Mouse (Mus musculus) liver, adult 2 months (tissue): Measurements from ENCODE around the gene Fdx1l. TPM values are rescaled to one million over a fixed set of nuclear protein-coding genes. Genes with fewer than 3 reads are reported as not detected.

ENCODE experiments used
- DNase-seq: peaks from one replicate; pipeline ENCODE4 v3.0.0-alpha.2; 2011; ENCODE audit warnings: low read depth, low spot score; ENCODE audit errors: extremely low read depth
- H3K27ac ChIP-seq: fragments of 200-500 bp; replicated peaks from 2 replicates; pipeline ENCODE4 v1.5.1; 2012; ENCODE audit warnings: low read depth, mild to moderate bottlenecking, control low read depth, inconsistent platforms, low read length; ENCODE audit not compliant: insufficient read depth
- H3K27me3 ChIP-seq: fragments of 200-500 bp; 2 replicates; pipeline ENCODE4 v1.6.1; 2012; ENCODE audit warnings: mild to moderate bottlenecking, moderate library complexity, low read length, inconsistent platforms; ENCODE audit not compliant: control insufficient read depth, insufficient read depth
- H3K36me3 ChIP-seq: fragments of 200-500 bp; 2 replicates; pipeline ENCODE4 v1.6.1; 2012; ENCODE audit warnings: low read length, inconsistent platforms; ENCODE audit not compliant: control insufficient read depth, insufficient read depth
- H3K4me1 ChIP-seq: fragments of 200-500 bp; 2 replicates; pipeline ENCODE4 v1.6.1; 2011; ENCODE audit warnings: low read length; ENCODE audit not compliant: control insufficient read depth, insufficient read depth
- H3K4me3 ChIP-seq: fragments of 200-500 bp; 2 replicates; pipeline ENCODE4 v1.5.1; 2011; ENCODE audit warnings: low read depth, mild to moderate bottlenecking, control low read depth, low read length, moderate library complexity; ENCODE audit not compliant: insufficient read depth
- H3K79me2 ChIP-seq: fragments of 200-500 bp; 2 replicates; pipeline ENCODE4 v1.6.1; 2012; ENCODE audit warnings: inconsistent platforms, mild to moderate bottlenecking, low read length, moderate library complexity; ENCODE audit not compliant: control insufficient read depth, insufficient read depth
- H3K9ac ChIP-seq: fragments of 200-500 bp; 2 replicates; pipeline ENCODE4 v1.6.1; 2012; ENCODE audit warnings: low read depth, mild to moderate bottlenecking, control low read depth, inconsistent platforms, low read length
- CTCF ChIP-seq: fragments of 200-500 bp; IDR thresholded peaks from 2 replicates; pipeline ENCODE4 v1.5.1; 2011; ENCODE audit warnings: low read depth, low read length, control low read depth
- POLR2A ChIP-seq: fragments of 200-500 bp; IDR thresholded peaks from 2 replicates; pipeline ENCODE4 v1.6.1; 2011; ENCODE audit warnings: low read length, control low read depth; ENCODE audit not compliant: insufficient read depth; ENCODE audit errors: extremely low read depth
- WGBS: fragments of 180-500 bp; shearing (Covaris S2); methylation state at CpG from one replicate; pipeline ENCODE4 v1.1.7; 2018; 5-methylcytosine and 5-hydroxymethylcytosine counted together
- polyA plus RNA-seq: library from polyadenylated mRNA; depleted of rRNA; stranded (reverse); fragments of >200 nt; gene quantifications from 2 replicates; pipeline ENCODE4 v1.2.3, GENCODE M21; 2012
- total RNA-seq: library from RNA; depleted of rRNA; stranded (reverse); fragments of >200 nt; gene quantifications from 2 replicates; pipeline ENCODE4 v1.2.3, GENCODE M21; 2014

Fdx1l gene
- total and polyA plus RNA-seq, 2 experiments: 30.6 to 45.3 TPM

GRCm38 (mm10) chr9:21039779-21040178 lies 33.6 kb downstream of the Fdx1l start:
- H3K27ac ChIP-seq: no peak overlapping the region
- no peak overlapping the region for H3K4me3 ChIP-seq
- H3K36me3 ChIP-seq: no peaks in the 10 kb centered on the region
- H3K79me2 ChIP-seq: no peaks in the 10 kb centered on the region
- no peak for DNase-seq
- no peak for TF ChIP-seq CTCF
- no peak for TF ChIP-seq POLR2A
- no peak overlapping the region for H3K9ac ChIP-seq
- 78% methylated on average over 3 of the region's 3 CpGs for WGBS
- H3K27me3 ChIP-seq: peaks cover 28% of the 10 kb centered on the region
- peaks cover 5% of the 10 kb centered on the region; the same call in 1 of the 2 replicates for H3K4me1 ChIP-seq

GRCm38 (mm10) chr9:21037481-21037891 lies 35.9 kb downstream of the Fdx1l start:
- Histone ChIP-seq H3K4me1 (peaks cover 9% of the 10 kb centered on the region; the same call in 1 of the 2 replicates), H3K27me3 (peaks cover 30% of the 10 kb centered on the region), H3K36me3 (no peaks in the 10 kb centered on the region), H3K4me3 (no peak overlapping the region), H3K9ac (no peak overlapping the region), H3K79me2 (no peaks in the 10 kb centered on the region), H3K27ac (no peak overlapping the region)
- DNase-seq: no peak
- no peak for TF ChIP-seq CTCF
- TF ChIP-seq POLR2A: no peak
- 9% methylated on average over 31 of the region's 31 CpGs for WGBS

- Histone ChIP-seq H3K4me1 (peaks cover 9% of the 10 kb centered on the region; the same call in 1 of the 2 replicates), H3K4me3 (no peak overlapping the region), H3K79me2 (no peaks in the 10 kb centered on the region), H3K9ac (no peak overlapping the region), H3K27me3 (peaks cover 30% of the 10 kb centered on the region), H3K27ac (no peak overlapping the region), H3K36me3 (no peaks in the 10 kb centered on the region)
- 5% methylated on average over 22 of the region's 22 CpGs for WGBS
- TF ChIP-seq CTCF (no peak), POLR2A (no peak)
- DNase-seq: no peak
Observed at GRCm38 (mm10) chr9:21036666-21037065, 36.7 kb downstream of the Fdx1l start.

- WGBS: 9% methylated on average over 20 of the region's 20 CpGs
- H3K9ac ChIP-seq: no peak overlapping the region
- H3K27me3 ChIP-seq: peaks cover 30% of the 10 kb centered on the region
- H3K4me3 ChIP-seq: no peak overlapping the region
- H3K79me2 ChIP-seq: no peaks in the 10 kb centered on the region
- peaks cover 13% of the 10 kb centered on the region; the same call in 1 of the 2 replicates for H3K4me1 ChIP-seq
- H3K36me3 ChIP-seq: no peaks in the 10 kb centered on the region
- DNase-seq: no peak
- no peak overlapping the region for H3K27ac ChIP-seq
- TF ChIP-seq POLR2A (no peak), CTCF (no peak)
Observed at GRCm38 (mm10) chr9:21036161-21036560, 37.3 kb downstream of the Fdx1l start.

GRCm38 (mm10) chr9:21035586-21035985 lies 37.8 kb downstream of the Fdx1l start:
- no peaks in the 10 kb centered on the region for H3K79me2 ChIP-seq
- H3K36me3 ChIP-seq: no peaks in the 10 kb centered on the region
- H3K4me1 ChIP-seq: peaks cover 16% of the 10 kb centered on the region; the same call in 1 of the 2 replicates
- no peak for DNase-seq
- 37% methylated on average over 9 of the region's 9 CpGs for WGBS
- no peak for TF ChIP-seq CTCF
- no peak for TF ChIP-seq POLR2A
- no peak overlapping the region for H3K4me3 ChIP-seq
- no peak overlapping the region for H3K27ac ChIP-seq
- H3K27me3 ChIP-seq: peaks cover 30% of the 10 kb centered on the region
- H3K9ac ChIP-seq: no peak overlapping the region

- no peak for DNase-seq
- no peak overlapping the region for H3K4me3 ChIP-seq
- TF ChIP-seq CTCF (no peak), POLR2A (no peak)
- peaks cover 30% of the 10 kb centered on the region for H3K27me3 ChIP-seq
- H3K27ac ChIP-seq: no peak overlapping the region
- no peaks in the 10 kb centered on the region for H3K79me2 ChIP-seq
- H3K4me1 ChIP-seq: peaks cover 24% of the 10 kb centered on the region
- no peaks in the 10 kb centered on the region for H3K36me3 ChIP-seq
- WGBS: 15% methylated on average over 17 of the region's 17 CpGs
- no peak overlapping the region for H3K9ac ChIP-seq
Observed at GRCm38 (mm10) chr9:21034481-21035085, 38.8 kb downstream of the Fdx1l start.
